ENCODE assay signal across 8 mouse cellular contexts in genomic region chr15:81937098-81937972, GRCm38 (mm10). TPM values are rescaled to one million over a fixed set of nuclear protein-coding genes. Genes with fewer than 3 reads are reported as not detected.
DNase-seq lines count a peak whose midpoint lies in the region; ATAC-seq and TF ChIP-seq lines count a peak whose summit lies in the region.

No protein-coding gene starts in this region.

- DNase-seq in lung, adult 18-20 months = no peak
- peak; percentile 66 to 67 for DNase-seq in heart, adult 9 months (ENCODE audit: low spot score in 2 of 2)
- DNase-seq in kidney, postnatal 4 days = peak; percentile 57 to 69

- peak overlapping the region; percentile 72 for H3K27ac ChIP-seq in lung, embryonic 15.5 days
- H3K27ac ChIP-seq in liver, embryonic 16.5 days (ENCODE audit: low read length) = no peak overlapping the region
- H3K27ac ChIP-seq in small intestine, adult 2 months (ENCODE audit: insufficient read depth, low read depth, low read length) = no peak overlapping the region

- peak overlapping the region; percentile 17 for H3K9ac ChIP-seq in lung, embryonic 15.5 days
- no peak overlapping the region for H3K9ac ChIP-seq in liver, embryonic 16.5 days (ENCODE audit: low read depth, low read length)

- peaks cover 7% of the 10 kb centered on the region; the same call in 1 of the 2 replicates for H3K27me3 ChIP-seq in lung, embryonic 15.5 days
- peaks cover 16% of the 10 kb centered on the region for H3K27me3 ChIP-seq in liver, embryonic 16.5 days (ENCODE audit: control insufficient read depth, insufficient read depth, low read depth, low read length)
- peaks cover 9% of the 10 kb centered on the region for H3K27me3 ChIP-seq in small intestine, adult 2 months (ENCODE audit: control insufficient read depth, insufficient read depth, low read length)

- H3K9me3 ChIP-seq in lung, embryonic 15.5 days = no peaks in the 10 kb centered on the region
- no peaks in the 10 kb centered on the region for H3K9me3 ChIP-seq in liver, embryonic 16.5 days (replicated peaks; ENCODE audit: control insufficient read depth, low read length)

- ATAC-seq in lung, embryonic 15.5 days (ENCODE audit: borderline replicate concordance, extremely low read depth, low FRiP score, low TSS enrichment) = peak; percentile 25; the same call in 1 of the 2 replicates
- ATAC-seq in common myeloid progenitor, adult 5-6 weeks (replicated peaks; ENCODE audit: low read depth, poor library complexity, severe bottlenecking) = 0 out of 2 replicates have a peak, but pooled peaks have one; percentile 3
- ATAC-seq in liver, embryonic 16.5 days (ENCODE audit: low read depth) = no peak
- ATAC-seq in erythroid progenitor cell, adult 5-6 weeks (replicated peaks; ENCODE audit: low FRiP score, poor library complexity, severe bottlenecking) = no peak

- 7% methylated on average over 19 of the region's 19 CpGs for WGBS in lung, embryonic 15.5 days
- WGBS in liver, embryonic 16.5 days (ENCODE audit: insufficient replicate concordance) = 14% methylated on average over 19 of the region's 19 CpGs
- 19% methylated on average over 19 of the region's 19 CpGs for WGBS in small intestine, adult 2 months

- peaks cover 25% of the 10 kb centered on the region for H3K4me1 ChIP-seq in lung, embryonic 15.5 days
- H3K4me1 ChIP-seq in liver, embryonic 16.5 days (ENCODE audit: control insufficient read depth, low read depth, low read length) = peaks cover 9% of the 10 kb centered on the region
- H3K4me1 ChIP-seq in small intestine, adult 2 months (ENCODE audit: control insufficient read depth, insufficient read depth, insufficient read length, low read length) = no peaks in the 10 kb centered on the region; the same call in 1 of the 2 replicates

- no peak for TF ChIP-seq CTCF in small intestine, adult 2 months (IDR thresholded peaks at IDR 0.05; ENCODE audit: extremely low read depth, insufficient read length, insufficient replicate concordance, low read depth, low read length)

- H3K36me3 ChIP-seq in lung, embryonic 15.5 days = no peaks in the 10 kb centered on the region
- no peaks in the 10 kb centered on the region for H3K36me3 ChIP-seq in liver, embryonic 16.5 days (ENCODE audit: control insufficient read depth, insufficient read depth)
- no peaks in the 10 kb centered on the region for H3K36me3 ChIP-seq in small intestine, adult 2 months (ENCODE audit: control insufficient read depth, insufficient read depth, low read length)

- H3K4me3 ChIP-seq in lung, embryonic 15.5 days = peak overlapping the region; percentile 39
- H3K4me3 ChIP-seq in liver, embryonic 16.5 days (ENCODE audit: low read depth, low read length) = no peak overlapping the region
- peak overlapping the region; percentile 43 for H3K4me3 ChIP-seq in small intestine, adult 2 months (ENCODE audit: low read depth, low read length)

- no peak for TF ChIP-seq POLR2A in small intestine, adult 2 months (IDR thresholded peaks at IDR 0.05; ENCODE audit: low read depth, low read length)

- peak overlapping the region; percentile 61 for H3K4me2 ChIP-seq in lung, embryonic 15.5 days
- H3K4me2 ChIP-seq in liver, embryonic 16.5 days (ENCODE audit: low read depth, low read length) = peak overlapping the region; percentile 33; the same call in 1 of the 2 replicates

RNA-seq across cellular contexts. Expression of gene Csdc2, which starts 0.8 kb away (rescaled TPM):
- 9.0 and 11.2 TPM in 2 replicates for polyA plus RNA-seq in lung, embryonic 15.5 days (2015; fragmentation: Nextera tagmentation; extraction: Ambion mirVana)
- not detected in 2 replicates for total RNA-seq in common myeloid progenitor, adult 5-6 weeks (2017)
- 0.83 and 1.3 TPM in 2 replicates for polyA plus RNA-seq in liver, embryonic 16.5 days (2015; fragmentation: Nextera tagmentation; extraction: Ambion mirVana)
- 1.3 and 2.4 TPM in 2 replicates for polyA plus RNA-seq in small intestine, adult 2 months (2012; rRNA removed)
- not detected in 2 replicates for total RNA-seq in erythroid progenitor cell, adult 5-6 weeks (2015; ENCODE audit: low replicate concordance)
- total RNA-seq in erythroid progenitor cell, adult 5-6 weeks (2017; ENCODE audit: low replicate concordance) = not detected in 2 replicates

RNA-seq across cellular contexts. Expression of gene Polr3h, which starts 11.3 kb away (rescaled TPM):
- polyA plus RNA-seq in lung, embryonic 15.5 days (2015; fragmentation: Nextera tagmentation; extraction: Ambion mirVana) = 76.3 and 80.1 TPM in 2 replicates
- total RNA-seq in common myeloid progenitor, adult 5-6 weeks (2017) = 52.6 and 64.6 TPM in 2 replicates
- polyA plus RNA-seq in liver, embryonic 16.5 days (2015; fragmentation: Nextera tagmentation; extraction: Ambion mirVana) = 53.2 and 55.3 TPM in 2 replicates
- polyA plus RNA-seq in small intestine, adult 2 months (2012; rRNA removed) = 3.7 and 5.2 TPM in 2 replicates
- 1.1 and 6.7 TPM in 2 replicates for total RNA-seq in erythroid progenitor cell, adult 5-6 weeks (2015; ENCODE audit: low replicate concordance)
- total RNA-seq in erythroid progenitor cell, adult 5-6 weeks (2017; ENCODE audit: low replicate concordance) = 6.0 and 9.1 TPM in 2 replicates

RNA-seq across cellular contexts. Expression of gene Pmm1, which starts 23.4 kb away (rescaled TPM):
- 37.1 and 39.1 TPM in 2 replicates for polyA plus RNA-seq in lung, embryonic 15.5 days (2015; fragmentation: Nextera tagmentation; extraction: Ambion mirVana)
- total RNA-seq in common myeloid progenitor, adult 5-6 weeks (2017) = 15.1 and 17.1 TPM in 2 replicates
- 13.6 and 14.9 TPM in 2 replicates for polyA plus RNA-seq in liver, embryonic 16.5 days (2015; fragmentation: Nextera tagmentation; extraction: Ambion mirVana)
- 18.9 and 22.0 TPM in 2 replicates for polyA plus RNA-seq in small intestine, adult 2 months (2012; rRNA removed)
- 17.6 and 18.0 TPM in 2 replicates for total RNA-seq in erythroid progenitor cell, adult 5-6 weeks (2015; ENCODE audit: low replicate concordance)
- 9.4 and 14.2 TPM in 2 replicates for total RNA-seq in erythroid progenitor cell, adult 5-6 weeks (2017; ENCODE audit: low replicate concordance)

RNA-seq across cellular contexts. Expression of gene 1700029P11Rik, which starts 43.0 kb away (rescaled TPM):
- not detected in 2 replicates for polyA plus RNA-seq in lung, embryonic 15.5 days (2015; fragmentation: Nextera tagmentation; extraction: Ambion mirVana)
- not detected in 2 replicates for total RNA-seq in common myeloid progenitor, adult 5-6 weeks (2017)
- not detected in 2 replicates for polyA plus RNA-seq in liver, embryonic 16.5 days (2015; fragmentation: Nextera tagmentation; extraction: Ambion mirVana)
- not detected in 2 replicates for polyA plus RNA-seq in small intestine, adult 2 months (2012; rRNA removed)
- total RNA-seq in erythroid progenitor cell, adult 5-6 weeks (2015; ENCODE audit: low replicate concordance) = not detected in 2 replicates
- not detected in 2 replicates for total RNA-seq in erythroid progenitor cell, adult 5-6 weeks (2017; ENCODE audit: low replicate concordance)

RNA-seq across cellular contexts. Expression of gene Xrcc6, which starts 50.3 kb away (rescaled TPM):
- 86.3 and 93.0 TPM in 2 replicates for polyA plus RNA-seq in lung, embryonic 15.5 days (2015; fragmentation: Nextera tagmentation; extraction: Ambion mirVana)
- 409 and 444 TPM in 2 replicates for total RNA-seq in common myeloid progenitor, adult 5-6 weeks (2017)
- polyA plus RNA-seq in liver, embryonic 16.5 days (2015; fragmentation: Nextera tagmentation; extraction: Ambion mirVana) = 48.4 and 52.7 TPM in 2 replicates
- polyA plus RNA-seq in small intestine, adult 2 months (2012; rRNA removed) = 7.8 and 9.1 TPM in 2 replicates
- 64.9 and 89.3 TPM in 2 replicates for total RNA-seq in erythroid progenitor cell, adult 5-6 weeks (2015; ENCODE audit: low replicate concordance)
- total RNA-seq in erythroid progenitor cell, adult 5-6 weeks (2017; ENCODE audit: low replicate concordance) = 104 and 112 TPM in 2 replicates

Comparison
In these comparisons a context has a peak if more than half of its experiments do, and no peak if none do; other contexts are left out.
1. ATAC-seq: peak in lung, embryonic 15.5 days (single experiment) and common myeloid progenitor, adult 5-6 weeks (single experiment); none in liver, embryonic 16.5 days (single experiment) and erythroid progenitor cell, adult 5-6 weeks (single experiment).
2. DNase-seq: peak in heart, adult 9 months (2 of 2) and kidney, postnatal 4 days (2 of 2); none in lung, adult 18-20 months (0 of 2).